Mouse (Mus musculus): Measurements from ENCODE around the gene Hsd3b4.
"Not testable (repeated sequence)": the region's sequence is repeated elsewhere in the genome, so short reads cannot be mapped to it uniquely, and the experiment has no call there.

The Hsd3b4 gene

DNA sequence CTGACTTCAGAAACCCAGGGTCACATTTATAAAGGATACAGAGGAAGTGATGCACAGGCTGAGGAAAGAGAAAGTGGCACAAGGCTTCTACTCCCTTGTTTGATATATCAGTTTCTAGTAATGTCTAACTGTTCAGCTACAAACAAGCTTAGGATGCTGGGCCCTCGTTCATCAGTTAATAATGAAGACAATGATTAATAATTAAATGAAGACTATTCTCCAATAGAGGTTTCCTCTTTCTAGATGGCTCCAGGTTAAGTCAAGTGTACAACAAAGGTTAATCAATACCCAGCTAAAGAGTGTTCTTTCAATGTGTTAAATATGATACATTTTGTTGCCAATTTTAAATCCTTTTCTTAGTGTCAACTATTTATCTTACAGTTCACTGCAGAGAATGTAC, at the start of gene Hsd3b4:
Hsd3b4 (minus strand) TSS at position 101 of the 400 bp plus-strand sequence.
- not testable (repeated sequence) for DNase-seq (ENCODE audit: low spot score)

DNA sequence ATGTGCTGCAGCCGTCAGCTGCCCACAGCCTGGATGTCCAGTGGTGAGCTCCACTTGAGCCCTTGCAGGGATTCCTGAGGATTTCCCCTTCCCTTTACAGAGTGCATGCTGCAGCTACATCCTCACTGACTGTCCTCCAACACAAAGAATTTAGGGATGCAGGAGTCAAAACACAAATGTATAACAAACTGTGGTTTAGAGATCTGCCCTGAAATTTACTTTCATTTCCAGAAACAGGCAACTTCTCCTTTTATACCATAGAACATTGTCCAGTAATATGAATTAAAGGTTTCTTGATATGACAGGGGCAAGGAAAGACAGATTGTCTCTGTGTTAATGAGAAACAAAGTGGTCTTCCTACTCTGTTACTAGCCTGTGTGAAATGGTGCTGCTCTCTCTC, 40.5 kb upstream of the Hsd3b4 start:
- DNase-seq (ENCODE audit: low spot score): not testable (repeated sequence)

DNA sequence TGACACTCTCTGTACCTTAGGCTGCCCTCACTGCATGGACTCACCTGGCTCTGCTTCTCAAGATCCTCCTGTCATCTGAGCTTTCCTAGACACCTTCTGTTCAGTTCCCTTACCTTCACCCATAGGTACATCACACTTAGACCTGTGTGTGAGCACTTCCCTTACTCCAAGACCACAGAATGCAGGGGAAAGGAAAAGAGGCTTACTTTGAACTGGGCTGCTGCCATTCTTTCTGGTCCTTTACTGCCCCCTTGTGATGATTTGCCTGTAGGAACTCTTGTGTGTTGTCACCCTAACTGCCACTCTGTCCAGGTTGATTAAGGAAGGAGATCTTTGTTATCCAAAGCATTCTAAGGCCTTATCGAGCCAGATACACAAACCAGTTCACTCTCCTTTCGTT, 39.9 kb upstream of the Hsd3b4 start:
- DNase-seq (ENCODE audit: low spot score): not testable (repeated sequence)

GRCm38 (mm10) chr3:98548495-98548894, 38.2 kb upstream of the Hsd3b4 start:
- not testable (repeated sequence) for DNase-seq (ENCODE audit: low spot score)

- not testable (repeated sequence) for DNase-seq (ENCODE audit: low spot score)
Observed at GRCm38 (mm10) chr3:98547641-98548040, 37.3 kb upstream of the Hsd3b4 start.

DNA sequence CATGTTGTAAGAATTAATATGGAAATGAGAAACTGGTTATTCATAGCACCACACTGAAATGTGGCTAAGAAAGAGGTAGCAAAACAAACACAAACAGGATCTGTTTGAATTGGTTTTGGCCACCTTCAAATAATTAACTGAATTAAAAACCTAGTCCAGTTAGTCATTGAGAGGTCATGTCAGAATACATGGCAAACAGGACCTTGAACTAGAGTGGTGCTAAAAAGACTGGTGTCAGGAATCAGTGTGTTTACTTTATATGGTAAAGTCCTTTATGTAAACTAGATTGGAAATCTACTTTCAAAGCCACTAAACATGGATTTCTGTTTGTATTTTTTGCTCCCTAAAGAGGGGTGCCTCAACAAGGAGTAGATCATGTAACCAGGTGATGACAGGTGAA, 14.7 kb upstream of the Hsd3b4 start:
- DNase-seq (ENCODE audit: low spot score): not testable (repeated sequence)

DNA sequence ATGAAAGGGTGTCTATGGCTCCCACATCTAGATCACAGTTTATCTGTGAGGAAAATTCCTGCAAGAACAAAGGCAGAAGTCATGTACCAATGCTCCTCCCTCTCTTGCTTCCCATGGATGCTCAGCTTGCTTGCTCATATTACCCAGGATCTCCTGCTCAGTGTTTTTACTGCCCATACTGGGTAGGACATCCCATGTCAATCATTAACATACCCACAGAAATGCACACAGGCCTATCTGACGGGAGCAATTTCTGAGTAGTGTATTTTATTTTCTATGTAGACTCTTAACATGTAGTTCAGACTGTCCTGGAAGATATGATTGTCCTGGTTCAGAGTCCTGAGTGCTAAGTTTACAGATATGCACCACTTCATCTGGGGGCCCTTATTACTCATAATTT, 14.2 kb upstream of the Hsd3b4 start:
- DNase-seq (ENCODE audit: low spot score): not testable (repeated sequence)

- not testable (repeated sequence) for DNase-seq (ENCODE audit: low spot score)
Observed at GRCm38 (mm10) chr3:98522779-98523178, 12.5 kb upstream of the Hsd3b4 start.

DNA sequence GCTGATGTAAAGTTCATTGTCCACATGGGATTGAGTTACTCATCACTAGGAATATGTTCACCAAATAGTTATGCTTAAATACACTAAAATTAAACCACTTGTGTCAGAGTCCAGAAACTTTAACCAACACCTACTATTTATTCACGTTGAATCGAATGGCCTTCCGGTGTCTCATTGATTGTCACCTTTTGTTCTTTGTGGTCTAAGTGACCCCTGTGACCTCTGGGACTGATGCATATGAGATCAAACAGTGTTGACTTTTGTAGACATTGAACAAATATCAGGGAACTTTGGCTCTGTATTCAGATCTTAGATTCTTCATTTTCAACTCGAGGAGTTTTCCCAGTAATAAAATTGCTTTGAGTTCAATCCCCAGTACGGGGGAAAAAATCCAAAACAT, 3.1 kb downstream of the Hsd3b4 start:
- not testable (repeated sequence) for DNase-seq (ENCODE audit: low spot score)

GRCm38 (mm10) chr3:98497401-98497800, 12.9 kb downstream of the Hsd3b4 start:
- DNase-seq (ENCODE audit: low spot score): not testable (repeated sequence)

DNA sequence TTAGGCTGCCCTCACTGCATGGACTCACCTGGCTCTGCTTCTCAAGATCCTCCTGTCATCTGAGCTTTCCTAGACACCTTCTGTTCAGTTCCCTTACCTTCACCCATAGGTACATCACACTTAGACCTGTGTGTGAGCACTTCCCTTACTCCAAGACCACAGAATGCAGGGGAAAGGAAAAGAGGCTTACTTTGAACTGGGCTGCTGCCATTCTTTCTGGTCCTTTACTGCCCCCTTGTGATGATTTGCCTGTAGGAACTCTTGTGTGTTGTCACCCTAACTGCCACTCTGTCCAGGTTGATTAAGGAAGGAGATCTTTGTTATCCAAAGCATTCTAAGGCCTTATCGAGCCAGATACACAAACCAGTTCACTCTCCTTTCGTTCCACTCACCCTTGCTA, 13.6 kb downstream of the Hsd3b4 start:
- DNase-seq (ENCODE audit: low spot score): not testable (repeated sequence)

DNA sequence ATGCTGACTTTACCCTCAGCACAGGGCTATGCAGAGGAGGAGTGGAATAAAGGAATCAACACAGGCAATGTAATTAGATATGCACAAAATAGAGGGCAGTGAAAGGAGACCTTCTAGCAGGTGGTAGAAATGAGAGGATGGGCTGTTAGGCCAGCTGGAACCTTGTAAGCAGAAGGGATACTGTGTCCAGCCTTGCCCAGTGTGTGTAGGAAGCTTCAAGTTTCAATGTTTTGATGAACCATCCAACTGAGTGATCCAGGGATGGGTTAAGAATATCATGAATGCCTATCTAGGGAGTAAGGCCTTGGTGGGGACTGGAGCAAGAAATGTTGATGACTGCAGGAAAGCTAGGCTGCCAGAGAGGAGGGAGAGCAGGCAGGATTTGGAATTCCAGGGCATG, 15.3 kb downstream of the Hsd3b4 start:
- not testable (repeated sequence) for DNase-seq (ENCODE audit: low spot score)

- not testable (repeated sequence) for DNase-seq (ENCODE audit: low spot score)
Observed at GRCm38 (mm10) chr3:98494184-98494583, 16.1 kb downstream of the Hsd3b4 start.

GRCm38 (mm10) chr3:98471499-98471898, 38.8 kb downstream of the Hsd3b4 start:
- not testable (repeated sequence) for DNase-seq (ENCODE audit: low spot score)

DNA sequence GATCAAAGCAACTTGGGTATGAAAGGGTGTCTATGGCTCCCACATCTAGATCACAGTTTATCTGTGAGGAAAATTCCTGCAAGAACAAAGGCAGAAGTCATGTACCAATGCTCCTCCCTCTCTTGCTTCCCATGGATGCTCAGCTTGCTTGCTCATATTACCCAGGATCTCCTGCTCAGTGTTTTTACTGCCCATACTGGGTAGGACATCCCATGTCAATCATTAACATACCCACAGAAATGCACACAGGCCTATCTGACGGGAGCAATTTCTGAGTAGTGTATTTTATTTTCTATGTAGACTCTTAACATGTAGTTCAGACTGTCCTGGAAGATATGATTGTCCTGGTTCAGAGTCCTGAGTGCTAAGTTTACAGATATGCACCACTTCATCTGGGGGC, 39.3 kb downstream of the Hsd3b4 start:
- not testable (repeated sequence) for DNase-seq (ENCODE audit: low spot score)

DNA sequence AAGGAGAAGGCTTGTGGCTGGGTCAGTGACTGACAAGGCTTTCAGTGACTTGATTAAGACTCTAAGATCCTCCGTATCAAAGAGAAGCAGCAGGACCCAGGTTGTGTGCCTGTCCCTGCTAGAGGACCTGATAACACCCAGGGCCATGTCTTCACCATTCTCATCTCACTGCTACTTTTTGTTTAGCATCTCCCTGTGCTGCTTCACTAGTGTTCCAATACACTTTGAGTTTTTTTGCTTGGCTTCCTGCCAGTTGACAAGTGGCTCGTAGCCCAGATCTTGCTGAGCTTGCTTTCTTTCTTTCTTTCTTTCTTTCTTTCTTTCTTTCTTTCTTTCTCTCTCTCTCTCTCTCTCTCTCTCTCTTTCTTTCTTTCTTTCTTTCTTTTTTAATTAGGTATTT, 41.0 kb downstream of the Hsd3b4 start:
- not testable (repeated sequence) for DNase-seq (ENCODE audit: low spot score)

GRCm38 (mm10) chr3:98457026-98457425, 53.3 kb downstream of the Hsd3b4 start, which contains the start of gene Gm4450:
TSS of gene Gm4450 (minus strand) at chr3:98457126.
- DNase-seq (ENCODE audit: low spot score): not testable (repeated sequence)

- DNase-seq (ENCODE audit: low spot score): not testable (repeated sequence)
Observed at GRCm38 (mm10) chr3:98453786-98454185, 56.5 kb downstream of the Hsd3b4 start.
